Mouse (Mus musculus): ENCODE measurements around the gene Gm3238. TPM values are rescaled to one million over a fixed set of nuclear protein-coding genes. Genes with fewer than 3 reads are reported as not detected.
"Not testable (repeated sequence)": the region's sequence is repeated elsewhere in the genome, so short reads cannot be mapped to it uniquely, and the experiment has no call there.

Gene Gm3238
- polyA plus RNA-seq, 1 experiment = not detected

DNA sequence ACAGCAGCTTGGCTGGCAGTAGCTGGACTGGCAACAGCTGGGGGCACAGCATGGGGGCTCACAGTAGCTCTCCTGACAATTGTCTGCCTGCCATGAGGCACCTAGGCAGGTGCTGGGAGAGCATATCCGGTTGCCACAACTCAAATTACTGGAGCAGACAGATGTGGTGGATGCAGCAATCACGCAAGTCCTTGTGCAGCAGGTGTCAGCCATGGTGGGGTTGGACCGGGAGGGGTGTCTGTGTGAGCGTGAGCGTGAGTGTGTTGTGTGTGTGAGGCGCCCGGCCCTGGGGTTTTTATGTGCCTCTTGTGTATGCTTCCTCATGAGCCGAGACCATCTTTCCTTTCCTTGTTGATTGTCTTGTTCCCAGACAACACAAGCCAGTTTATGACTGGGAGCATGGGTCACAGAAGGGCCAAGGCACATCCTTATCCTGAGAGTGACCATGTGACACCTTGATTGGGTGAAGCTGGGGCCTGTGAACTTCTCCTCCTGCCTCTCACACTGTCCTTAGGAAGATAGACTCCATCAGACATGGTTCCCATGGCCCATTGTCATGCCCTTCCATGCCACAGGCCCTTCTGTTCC, 27.9 kb upstream of the Gm3238 start, which contains the start of gene Gm19668:
Gene Gm19668 (minus strand): TSS at position 213 of the 588 bp plus-strand sequence.
- H3K36me3 ChIP-seq (ENCODE audit: control insufficient read depth, insufficient read depth, low read length) = no peaks in the 10 kb centered on the region
- TF ChIP-seq POLR2A (IDR thresholded peaks at IDR 0.05; ENCODE audit: control insufficient read depth, low read depth, low read length) = no peak
- no peak for TF ChIP-seq CTCF (IDR thresholded peaks at IDR 0.05; ENCODE audit: control insufficient read depth, insufficient read depth, insufficient replicate concordance, low read depth, low read length)
- no peak within 1 kb of the TSS for H3K27ac ChIP-seq (ENCODE audit: control insufficient read depth, insufficient read depth, low read depth, low read length)
- H3K4me1 ChIP-seq (ENCODE audit: control insufficient read depth, insufficient read depth, low read length) = no peaks in the 10 kb centered on the region
- no peak within 1 kb of the TSS for H3K4me3 ChIP-seq (ENCODE audit: control insufficient read depth, low read depth, low read length)
- no peaks in the 10 kb centered on the region for H3K27me3 ChIP-seq (ENCODE audit: control insufficient read depth, insufficient read depth, low read length)

DNA sequence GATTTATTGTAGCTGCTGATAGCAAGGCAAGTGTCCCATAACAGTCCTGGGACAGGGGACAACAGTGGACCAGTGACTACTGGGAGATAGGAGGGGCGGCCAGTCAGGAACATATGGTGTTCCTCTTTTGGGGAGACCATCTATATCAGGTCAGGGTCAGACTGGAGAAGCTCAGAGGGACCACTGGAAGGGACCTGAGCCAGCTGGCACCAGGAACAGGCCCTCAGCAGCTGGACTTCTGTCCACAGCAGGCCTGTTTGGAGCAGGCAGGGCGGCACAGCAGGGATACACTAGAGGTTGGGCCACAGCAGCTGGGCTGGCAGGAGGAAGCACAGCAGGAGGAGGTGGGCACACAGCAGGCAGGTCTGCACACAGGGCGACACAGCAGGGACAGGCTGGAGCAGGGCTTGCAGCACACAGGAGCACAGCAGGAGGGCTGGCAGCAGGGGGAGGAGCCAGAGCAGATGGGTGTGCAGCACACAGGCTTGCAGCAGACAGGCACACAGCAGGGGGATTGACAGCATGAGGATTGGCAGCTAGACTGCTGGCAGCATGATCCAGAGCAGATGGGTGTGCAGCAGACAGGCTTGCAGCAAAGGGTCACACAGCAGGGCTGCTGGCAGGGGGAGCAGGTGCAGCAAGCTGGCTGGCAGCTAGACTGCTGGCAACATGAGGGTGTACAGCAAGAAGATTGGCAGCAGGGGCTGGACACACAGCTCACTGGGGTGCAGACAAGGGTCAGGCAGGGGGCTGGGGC, 27.2 kb upstream of the Gm3238 start:
- not testable (repeated sequence) for H3K36me3 ChIP-seq (ENCODE audit: control insufficient read depth, insufficient read depth, low read length); H3K27me3 ChIP-seq (ENCODE audit: control insufficient read depth, insufficient read depth, low read length); H3K4me3 ChIP-seq (ENCODE audit: control insufficient read depth, low read depth, low read length); H3K4me1 ChIP-seq (ENCODE audit: control insufficient read depth, insufficient read depth, low read length); H3K27ac ChIP-seq (ENCODE audit: control insufficient read depth, insufficient read depth, low read depth, low read length)

DNA sequence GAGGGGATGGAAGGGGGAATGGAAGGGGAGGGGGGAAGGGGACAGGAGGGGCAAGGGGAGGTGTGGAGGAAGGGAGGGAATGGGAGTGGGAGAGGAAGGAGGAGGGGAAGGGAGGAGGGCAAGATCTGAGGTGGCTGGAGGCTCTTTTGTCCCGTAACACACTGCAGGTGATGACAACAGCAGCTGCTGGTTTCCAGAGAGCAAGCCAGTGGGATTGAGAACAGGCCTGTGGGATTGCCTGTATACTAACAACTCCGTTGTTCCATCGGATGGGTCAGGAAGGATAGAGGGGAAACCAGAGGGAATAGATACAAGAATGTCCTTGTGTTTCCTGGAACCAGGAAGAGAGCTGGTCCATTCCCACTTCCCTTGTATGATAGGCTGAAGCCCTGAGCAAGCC, 26.6 kb upstream of the Gm3238 start:
- Histone ChIP-seq H3K27ac (ENCODE audit: control insufficient read depth, insufficient read depth, low read depth, low read length) (no peak overlapping the region), H3K36me3 (ENCODE audit: control insufficient read depth, insufficient read depth, low read length) (no peaks in the 10 kb centered on the region), H3K4me1 (ENCODE audit: control insufficient read depth, insufficient read depth, low read length) (no peaks in the 10 kb centered on the region), H3K27me3 (ENCODE audit: control insufficient read depth, insufficient read depth, low read length) (no peaks in the 10 kb centered on the region), H3K4me3 (ENCODE audit: control insufficient read depth, low read depth, low read length) (no peak overlapping the region)
- TF ChIP-seq CTCF (IDR thresholded peaks at IDR 0.05; ENCODE audit: control insufficient read depth, insufficient read depth, insufficient replicate concordance, low read depth, low read length) (no peak), POLR2A (IDR thresholded peaks at IDR 0.05; ENCODE audit: control insufficient read depth, low read depth, low read length) (no peak)

DNA sequence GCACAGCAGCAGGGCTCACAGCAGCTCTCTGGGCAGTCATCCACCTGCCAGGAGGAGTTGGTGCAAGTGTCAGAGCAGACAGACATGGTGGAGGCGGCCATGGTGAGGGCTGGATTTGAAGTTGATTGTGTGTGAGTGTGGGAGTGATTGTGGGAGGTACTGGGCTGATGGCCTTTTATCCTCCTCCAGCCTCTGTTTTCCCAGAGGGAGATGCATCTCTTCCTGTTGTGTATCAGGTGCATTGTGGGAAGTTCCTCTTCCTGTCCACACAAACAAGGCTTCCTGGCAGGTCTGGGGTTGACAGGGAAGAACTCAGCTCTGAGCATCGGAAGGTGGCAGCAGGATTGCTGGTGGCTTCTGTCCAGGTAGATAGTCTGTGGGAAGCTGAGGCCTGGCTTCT, 23.9 kb upstream of the Gm3238 start, which contains the start of gene Gm9639:
Gene Gm9639 (minus strand): TSS at position 101 of the 400 bp plus-strand sequence.
- Histone ChIP-seq H3K27me3 (ENCODE audit: control insufficient read depth, insufficient read depth, low read length) (no peaks in the 10 kb centered on the region), H3K4me1 (ENCODE audit: control insufficient read depth, insufficient read depth, low read length) (no peaks in the 10 kb centered on the region), H3K27ac (ENCODE audit: control insufficient read depth, insufficient read depth, low read depth, low read length) (no peak within 1 kb of the TSS), H3K36me3 (ENCODE audit: control insufficient read depth, insufficient read depth, low read length) (no peaks in the 10 kb centered on the region), H3K4me3 (ENCODE audit: control insufficient read depth, low read depth, low read length) (no peak within 1 kb of the TSS)
- TF ChIP-seq POLR2A (IDR thresholded peaks at IDR 0.05; ENCODE audit: control insufficient read depth, low read depth, low read length) = no peak
- TF ChIP-seq CTCF (IDR thresholded peaks at IDR 0.05; ENCODE audit: control insufficient read depth, insufficient read depth, insufficient replicate concordance, low read depth, low read length) = no peak

DNA sequence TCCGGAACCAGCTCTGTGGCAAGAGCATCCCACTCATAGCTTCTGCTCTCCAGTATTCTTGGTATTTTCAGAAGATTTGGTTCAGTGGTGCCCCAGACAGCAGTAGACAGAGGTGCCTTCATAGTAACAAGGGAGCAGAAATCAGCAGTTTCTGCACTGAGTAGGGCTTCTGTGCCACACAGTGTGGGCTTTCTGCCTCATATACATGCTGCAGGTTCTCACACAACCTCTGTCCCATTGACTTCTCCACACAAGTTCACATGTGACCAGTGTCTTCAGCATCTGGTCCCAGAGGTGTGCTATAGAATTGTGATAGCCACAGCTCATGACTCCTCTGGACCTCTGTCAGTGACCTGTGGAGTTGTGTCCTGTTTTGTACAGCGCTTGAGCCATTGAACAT, 17.5 kb upstream of the Gm3238 start:
- TF ChIP-seq POLR2A (IDR thresholded peaks at IDR 0.05; ENCODE audit: control insufficient read depth, low read depth, low read length) = no peak
- no peak for TF ChIP-seq CTCF (IDR thresholded peaks at IDR 0.05; ENCODE audit: control insufficient read depth, insufficient read depth, insufficient replicate concordance, low read depth, low read length)
- no peak overlapping the region for H3K27ac ChIP-seq (ENCODE audit: control insufficient read depth, insufficient read depth, low read depth, low read length)
- H3K4me3 ChIP-seq (ENCODE audit: control insufficient read depth, low read depth, low read length) = no peak overlapping the region
- no peaks in the 10 kb centered on the region for H3K27me3 ChIP-seq (ENCODE audit: control insufficient read depth, insufficient read depth, low read length)
- H3K4me1 ChIP-seq (ENCODE audit: control insufficient read depth, insufficient read depth, low read length) = no peaks in the 10 kb centered on the region
- H3K36me3 ChIP-seq (ENCODE audit: control insufficient read depth, insufficient read depth, low read length) = no peaks in the 10 kb centered on the region

DNA sequence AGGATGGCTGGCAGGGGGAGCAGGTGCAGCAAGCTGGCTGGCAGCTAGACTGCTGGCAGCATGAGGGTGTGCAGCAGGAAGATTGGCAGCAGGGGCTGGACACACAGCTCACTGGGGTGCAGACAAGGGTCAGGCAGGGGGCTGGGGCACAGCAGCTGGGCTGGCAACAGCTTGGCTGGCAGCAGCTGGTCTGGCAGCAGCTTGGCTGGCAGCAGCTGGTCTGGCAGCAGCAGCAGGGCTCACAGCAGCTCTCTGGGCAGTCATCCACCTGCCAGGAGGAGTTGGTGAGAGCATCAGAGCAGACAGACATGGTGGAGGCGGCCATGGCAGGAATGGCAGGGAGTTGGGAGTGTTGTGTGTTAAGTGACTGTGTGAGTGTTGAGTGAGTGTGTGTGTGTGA, 16.8 kb upstream of the Gm3238 start, which contains the start of gene Gm7137:
Gene Gm7137 (minus strand): TSS at position 325 of the 400 bp plus-strand sequence.
- H3K27me3 ChIP-seq (ENCODE audit: control insufficient read depth, insufficient read depth, low read length); H3K36me3 ChIP-seq (ENCODE audit: control insufficient read depth, insufficient read depth, low read length); H3K4me1 ChIP-seq (ENCODE audit: control insufficient read depth, insufficient read depth, low read length); H3K27ac ChIP-seq (ENCODE audit: control insufficient read depth, insufficient read depth, low read depth, low read length); H3K4me3 ChIP-seq (ENCODE audit: control insufficient read depth, low read depth, low read length): not testable (repeated sequence)

DNA sequence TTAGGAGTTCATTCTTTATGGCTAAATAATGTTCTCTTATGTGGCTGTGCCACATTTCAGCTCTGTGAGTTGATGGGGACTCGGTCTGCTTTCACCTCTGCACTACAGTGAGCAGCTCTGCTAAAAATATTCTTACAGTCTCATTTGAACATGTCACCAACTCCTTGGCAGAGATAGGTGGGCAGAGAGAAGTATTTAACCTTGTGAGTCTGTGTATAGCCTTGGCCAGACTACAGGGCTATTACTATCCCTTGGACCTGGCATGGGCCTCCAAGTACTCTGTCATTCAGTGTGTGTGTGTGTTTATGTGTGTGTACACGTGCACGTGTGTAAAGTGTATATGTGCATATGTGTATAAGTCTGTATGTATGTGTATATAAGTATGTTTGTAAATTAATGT, 12.3 kb upstream of the Gm3238 start:
- not testable (repeated sequence) for H3K36me3 ChIP-seq (ENCODE audit: control insufficient read depth, insufficient read depth, low read length); H3K27me3 ChIP-seq (ENCODE audit: control insufficient read depth, insufficient read depth, low read length); H3K4me1 ChIP-seq (ENCODE audit: control insufficient read depth, insufficient read depth, low read length); H3K4me3 ChIP-seq (ENCODE audit: control insufficient read depth, low read depth, low read length); H3K27ac ChIP-seq (ENCODE audit: control insufficient read depth, insufficient read depth, low read depth, low read length)

DNA sequence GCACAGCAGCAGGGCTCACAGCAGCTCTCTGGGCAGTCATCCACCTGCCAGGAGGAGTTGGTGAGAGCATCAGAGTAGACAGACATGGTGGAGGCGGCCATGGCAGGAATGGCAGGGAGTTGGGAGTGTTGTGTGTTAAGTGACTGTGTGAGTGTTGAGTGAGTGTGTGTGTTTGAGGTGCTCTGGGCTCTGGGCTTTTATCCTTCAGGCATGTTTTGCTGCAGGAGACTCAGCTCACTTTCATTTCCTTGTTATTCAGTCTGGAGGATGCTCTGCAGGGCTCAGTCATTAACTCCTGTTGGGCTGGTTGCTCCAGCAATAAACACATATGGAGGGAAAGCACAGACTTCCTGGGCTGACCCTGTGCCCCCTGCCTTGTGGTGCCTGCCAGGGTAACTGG, 11.3 kb upstream of the Gm3238 start, which contains the start of gene Gm3250:
Gene Gm3250 (minus strand): TSS at position 101 of the 400 bp plus-strand sequence.
- not testable (repeated sequence) for H3K36me3 ChIP-seq (ENCODE audit: control insufficient read depth, insufficient read depth, low read length); H3K27me3 ChIP-seq (ENCODE audit: control insufficient read depth, insufficient read depth, low read length); H3K4me1 ChIP-seq (ENCODE audit: control insufficient read depth, insufficient read depth, low read length); H3K27ac ChIP-seq (ENCODE audit: control insufficient read depth, insufficient read depth, low read depth, low read length); H3K4me3 ChIP-seq (ENCODE audit: control insufficient read depth, low read depth, low read length)

DNA sequence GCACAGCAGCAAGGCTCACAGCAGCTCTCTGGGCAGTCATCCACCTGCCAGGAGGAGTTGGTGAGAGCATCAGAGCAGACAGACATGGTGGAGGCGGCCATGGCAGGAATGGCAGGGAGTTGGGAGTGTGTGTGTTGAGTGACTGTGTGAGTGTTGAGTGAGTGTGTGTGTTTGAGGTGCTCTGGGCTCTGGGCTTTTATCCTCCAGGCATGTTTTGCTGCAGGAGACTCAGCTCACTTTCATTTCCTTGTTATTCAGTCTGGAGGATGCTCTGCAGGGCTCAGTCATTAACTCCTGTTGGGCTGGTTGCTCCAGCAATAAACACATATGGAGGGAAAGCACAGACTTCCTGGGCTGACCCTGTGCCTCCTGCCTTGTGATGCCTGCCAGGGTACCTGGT, 5.7 kb upstream of the Gm3238 start, which contains the start of gene Gm7138:
Gene Gm7138 (minus strand): TSS at position 101 of the 400 bp plus-strand sequence.
- not testable (repeated sequence) for H3K27ac ChIP-seq (ENCODE audit: control insufficient read depth, insufficient read depth, low read depth, low read length); H3K27me3 ChIP-seq (ENCODE audit: control insufficient read depth, insufficient read depth, low read length); H3K4me1 ChIP-seq (ENCODE audit: control insufficient read depth, insufficient read depth, low read length); H3K4me3 ChIP-seq (ENCODE audit: control insufficient read depth, low read depth, low read length); H3K36me3 ChIP-seq (ENCODE audit: control insufficient read depth, insufficient read depth, low read length)

DNA sequence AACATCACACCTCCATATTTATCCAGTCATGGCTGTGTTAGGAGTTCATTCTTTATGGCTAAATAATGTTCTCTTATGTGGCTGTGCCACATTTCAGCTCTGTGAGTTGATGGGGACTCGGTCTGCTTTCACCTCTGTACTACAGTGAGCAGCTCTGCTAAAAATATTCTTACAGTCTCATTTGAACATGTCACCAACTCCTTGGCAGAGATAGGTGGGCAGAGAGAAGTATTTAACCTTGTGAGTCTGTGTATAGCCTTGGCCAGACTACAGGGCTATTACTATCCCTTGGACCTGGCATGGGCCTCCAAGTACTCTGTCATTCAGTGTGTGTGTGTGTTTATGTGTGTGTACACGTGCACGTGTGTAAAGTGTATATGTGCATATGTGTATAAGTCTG, 1.0 kb upstream of the Gm3238 start:
- H3K27ac ChIP-seq (ENCODE audit: control insufficient read depth, insufficient read depth, low read depth, low read length); H3K4me3 ChIP-seq (ENCODE audit: control insufficient read depth, low read depth, low read length): not testable (repeated sequence)

More for the DNA sequence above, 1.0 kb upstream of the Gm3238 start:
- not testable (repeated sequence) for H3K36me3 ChIP-seq (ENCODE audit: control insufficient read depth, insufficient read depth, low read length); H3K4me1 ChIP-seq (ENCODE audit: control insufficient read depth, insufficient read depth, low read length); H3K27me3 ChIP-seq (ENCODE audit: control insufficient read depth, insufficient read depth, low read length)

Data from testis, adult 2 months (tissue).